Mouse (Mus musculus) hematopoietic stem cell, adult 5-6 weeks (primary cell): ENCODE data around the gene 9430038I01Rik. TPM values are rescaled to one million over a fixed set of nuclear protein-coding genes. Genes with fewer than 3 reads are reported as not detected.

ENCODE experiments used
- ATAC-seq, 2 experiments: fragments of 125-278 bp in 1 of 2; replicated peaks in 1 of 2; 2 replicates each; pipeline ENCODE4 v1.8.0; 2016 to 2017; ENCODE audit warnings: inconsistent platforms in 2 of 2, mild to moderate bottlenecking in 2 of 2, moderate number of reproducible peaks in 2 of 2, low read depth in 1 of 2, moderate TSS enrichment in 1 of 2; ENCODE audit not compliant: low FRiP score in 2 of 2, poor library complexity in 2 of 2, severe bottlenecking in 2 of 2, insufficient read depth in 1 of 2, low TSS enrichment in 1 of 2
- total RNA-seq: library from RNA; stranded (forward); fragments of 172-1452, 232-1000 nt; gene quantifications from 2 replicates; pipeline ENCODE4 v1.2.3, GENCODE M21; 2017

9430038I01Rik gene
- total RNA-seq, 1 experiment from 2014 or later: 21.2 TPM

DNA sequence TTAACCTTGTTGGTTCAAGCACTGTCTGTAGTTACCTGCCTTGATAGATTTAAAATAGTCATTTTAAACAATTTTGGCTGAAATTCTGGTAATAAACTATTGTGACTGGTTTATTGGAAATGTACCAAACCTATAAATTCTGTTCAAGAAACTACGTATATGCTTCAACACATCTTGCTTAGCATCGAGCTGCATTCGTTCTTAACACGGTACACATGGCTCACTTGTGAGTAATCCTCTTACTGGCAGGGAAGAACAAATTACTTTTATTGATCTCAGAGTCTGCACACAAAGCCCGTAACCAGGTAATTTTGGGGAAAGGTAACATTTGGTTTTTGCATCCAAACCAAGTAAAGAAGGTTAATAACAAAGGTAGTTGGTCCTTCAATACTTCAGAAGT is 22.7 kb downstream of the 9430038I01Rik start:
- no peak for ATAC-seq

DNA sequence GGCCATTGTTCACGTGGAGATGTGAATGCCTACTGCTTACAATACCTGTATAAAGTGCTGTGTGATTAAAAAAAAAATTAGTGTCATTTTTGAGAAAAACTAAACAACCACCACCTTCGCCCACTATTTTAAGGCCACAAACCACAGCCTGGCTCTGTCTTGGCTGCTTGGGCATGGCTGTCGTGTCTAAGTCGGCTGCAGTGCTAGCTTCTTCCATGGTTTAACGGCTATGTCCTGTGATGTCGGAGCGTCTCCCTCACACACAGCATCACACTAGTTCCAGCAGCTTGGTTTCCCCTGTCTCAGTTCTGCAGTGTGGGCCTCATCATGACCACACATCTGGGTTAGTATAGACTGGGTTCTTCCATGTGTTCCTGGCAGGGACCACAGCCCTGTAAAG is 35.6 kb downstream of the 9430038I01Rik start:
- ATAC-seq: no peak

DNA sequence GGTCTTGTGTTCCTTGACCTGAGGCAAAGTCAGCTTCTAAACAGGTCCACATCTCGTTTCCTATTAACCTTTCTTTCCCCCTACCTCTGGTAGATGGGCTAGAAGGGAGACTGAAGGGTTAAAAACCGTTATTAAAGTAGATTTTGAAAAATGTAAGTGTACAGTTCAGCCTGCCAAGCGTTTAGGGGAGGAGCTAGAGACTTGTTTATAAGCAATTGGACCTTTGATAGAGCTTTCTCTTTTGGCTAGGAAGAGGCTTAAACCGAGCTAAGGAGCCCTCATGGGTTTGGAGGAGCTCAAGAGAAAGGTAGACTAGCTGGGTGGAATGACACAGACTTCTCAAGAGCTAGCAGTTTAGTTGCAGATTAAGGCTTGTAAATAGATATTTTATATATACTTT is 38.8 kb downstream of the 9430038I01Rik start:
- no peak for ATAC-seq

DNA sequence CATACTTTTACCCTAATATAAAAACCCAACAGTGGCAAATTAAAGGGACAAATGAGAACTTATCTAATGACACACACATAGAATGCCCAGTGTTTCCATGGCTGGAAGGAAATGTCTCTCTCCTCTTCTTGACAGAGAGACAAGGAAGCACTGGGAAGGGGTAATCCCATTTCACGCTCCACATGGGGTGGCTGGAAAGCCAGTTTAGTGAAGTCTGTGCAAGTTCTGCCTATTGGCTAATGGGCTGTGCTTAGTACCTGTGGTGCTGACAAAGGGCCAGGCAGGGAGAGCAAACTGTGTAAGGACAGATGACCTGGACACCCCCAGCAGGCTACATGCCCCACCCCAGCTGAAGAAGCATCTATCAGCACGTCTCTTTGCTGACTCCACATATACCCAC is 40.4 kb downstream of the 9430038I01Rik start:
- ATAC-seq: no peak

DNA sequence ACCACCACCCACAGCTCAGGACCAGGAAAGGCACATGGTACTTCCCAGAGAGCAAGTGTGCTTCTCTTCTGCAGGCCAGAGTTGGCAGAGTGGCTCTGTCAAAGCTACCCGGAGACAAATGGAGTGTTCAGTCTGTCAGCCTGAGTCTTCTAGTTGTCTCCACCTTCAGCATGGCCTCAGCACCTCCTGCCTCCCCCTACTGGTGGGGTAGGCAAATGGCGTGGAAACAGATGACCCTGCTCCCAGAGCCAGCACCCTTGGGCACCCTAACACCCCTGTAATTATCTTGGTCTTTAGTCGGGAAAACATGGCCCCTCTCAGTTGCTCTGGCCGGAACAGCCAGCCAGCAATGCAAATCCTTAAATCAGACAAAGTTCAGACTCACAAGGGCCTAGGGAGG is 43.8 kb downstream of the 9430038I01Rik start:
- ATAC-seq: no peak

DNA sequence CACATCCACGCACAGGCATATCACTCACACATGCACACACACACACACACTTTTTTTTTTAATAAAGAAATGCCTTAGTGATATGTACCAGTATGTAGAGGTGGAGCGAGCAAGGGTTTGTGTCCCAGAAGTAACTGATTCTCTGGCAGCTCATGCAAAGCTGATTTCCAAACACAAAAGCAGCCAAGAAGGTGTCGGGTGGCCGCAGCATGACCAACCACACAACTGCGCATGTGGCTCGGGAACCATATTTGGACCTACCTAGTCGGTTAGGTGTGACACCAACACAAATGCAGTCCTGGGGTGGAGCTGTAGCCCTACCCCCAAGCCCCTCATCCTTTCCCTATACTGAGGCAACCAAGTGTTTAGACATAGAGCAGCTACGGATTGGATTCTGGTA is 45.5 kb downstream of the 9430038I01Rik start:
- no peak for ATAC-seq

DNA sequence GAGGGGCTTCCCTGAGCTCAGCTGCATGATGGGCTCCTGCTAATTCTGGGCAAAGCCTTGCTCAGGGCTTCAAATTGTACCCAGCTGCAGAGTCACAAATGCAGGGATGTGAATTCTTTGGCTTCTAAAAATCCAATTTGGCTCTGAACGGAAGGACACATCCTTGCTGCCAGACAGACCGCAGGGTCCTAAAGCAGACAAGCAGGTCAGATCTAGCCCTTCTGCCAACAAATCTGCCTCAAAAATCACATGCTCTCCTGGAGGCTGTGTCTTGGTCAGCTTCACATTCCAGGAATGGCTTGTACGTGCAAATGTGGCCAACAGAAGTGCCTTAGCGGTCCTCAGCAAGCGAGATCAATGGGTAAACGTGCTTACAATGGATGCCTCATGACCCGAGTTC is 46.0 kb downstream of the 9430038I01Rik start:
- no peak for ATAC-seq

DNA sequence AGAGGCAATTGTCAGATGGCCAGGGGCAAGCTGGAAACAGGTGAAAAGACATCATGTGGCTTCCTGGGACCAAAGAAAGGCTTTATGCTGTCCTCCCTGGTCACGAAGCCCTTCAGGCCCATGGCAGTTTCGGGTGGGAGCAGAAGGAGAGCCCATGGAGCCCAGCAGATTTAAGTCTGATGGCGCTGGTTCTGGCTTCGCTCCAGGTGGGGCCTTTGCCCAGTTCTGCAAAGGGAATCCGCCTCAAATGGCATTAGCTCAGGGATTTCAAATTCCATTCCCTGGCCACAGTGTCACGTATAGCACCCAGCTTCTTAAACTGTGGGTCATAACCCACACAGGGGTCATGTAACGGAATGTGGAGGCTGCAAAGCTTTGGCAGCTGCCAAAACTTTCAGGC is 63.7 kb downstream of the 9430038I01Rik start:
- ATAC-seq: no peak

DNA sequence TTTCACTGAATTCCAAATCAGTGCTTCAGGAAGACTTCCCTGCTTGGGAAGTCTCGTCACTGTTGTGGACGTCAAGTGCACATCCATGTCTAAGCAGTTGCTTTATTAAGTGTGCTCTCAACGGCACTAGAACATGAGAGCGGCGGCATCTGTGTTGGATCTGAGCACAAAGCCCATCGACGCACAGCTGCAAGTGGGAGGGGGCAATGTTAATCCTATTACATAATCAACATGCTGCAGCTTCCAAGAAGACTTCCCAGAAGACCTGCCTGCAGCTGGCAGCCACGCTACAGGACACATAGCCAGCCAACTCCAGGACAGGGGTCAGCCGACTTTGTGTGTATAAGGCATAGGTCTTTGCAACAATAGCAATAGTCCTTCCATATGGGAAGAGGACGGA is 64.5 kb downstream of the 9430038I01Rik start:
- no peak for ATAC-seq

DNA sequence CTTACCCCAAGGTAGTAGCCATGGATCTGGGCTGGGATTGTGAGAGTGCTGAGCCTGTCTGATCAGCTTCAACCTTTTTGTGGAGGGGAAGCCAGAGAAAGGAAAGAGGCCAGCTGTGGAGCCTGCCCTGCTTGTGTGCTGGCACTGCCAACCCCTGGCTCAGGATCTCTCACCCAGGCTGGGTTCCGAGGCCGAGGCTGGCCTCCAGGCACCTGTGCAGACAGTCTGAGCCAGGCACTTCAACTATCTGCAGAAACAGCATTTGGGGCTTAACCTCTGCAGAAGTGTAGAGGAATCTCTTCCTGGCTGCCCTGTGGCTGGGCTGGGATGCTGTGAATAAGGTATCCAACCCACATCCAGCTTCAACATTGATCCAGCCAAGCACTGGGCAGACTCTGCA is 76.6 kb downstream of the 9430038I01Rik start:
- ATAC-seq: no peak

Other genes starting within 250 kb of the 9430038I01Rik start
- gene Ebf3, start 96.3 kb downstream of the 9430038I01Rik start, total RNA-seq: 1.8 TPM in 1 of 2 replicates, not detected in the other
- gene Glrx3, start 26.9 kb upstream of the 9430038I01Rik start, total RNA-seq: 136 and 167 TPM in 2 replicates